21 mouse cellular contexts compared by ENCODE assay signal in the genomic region with DNA sequence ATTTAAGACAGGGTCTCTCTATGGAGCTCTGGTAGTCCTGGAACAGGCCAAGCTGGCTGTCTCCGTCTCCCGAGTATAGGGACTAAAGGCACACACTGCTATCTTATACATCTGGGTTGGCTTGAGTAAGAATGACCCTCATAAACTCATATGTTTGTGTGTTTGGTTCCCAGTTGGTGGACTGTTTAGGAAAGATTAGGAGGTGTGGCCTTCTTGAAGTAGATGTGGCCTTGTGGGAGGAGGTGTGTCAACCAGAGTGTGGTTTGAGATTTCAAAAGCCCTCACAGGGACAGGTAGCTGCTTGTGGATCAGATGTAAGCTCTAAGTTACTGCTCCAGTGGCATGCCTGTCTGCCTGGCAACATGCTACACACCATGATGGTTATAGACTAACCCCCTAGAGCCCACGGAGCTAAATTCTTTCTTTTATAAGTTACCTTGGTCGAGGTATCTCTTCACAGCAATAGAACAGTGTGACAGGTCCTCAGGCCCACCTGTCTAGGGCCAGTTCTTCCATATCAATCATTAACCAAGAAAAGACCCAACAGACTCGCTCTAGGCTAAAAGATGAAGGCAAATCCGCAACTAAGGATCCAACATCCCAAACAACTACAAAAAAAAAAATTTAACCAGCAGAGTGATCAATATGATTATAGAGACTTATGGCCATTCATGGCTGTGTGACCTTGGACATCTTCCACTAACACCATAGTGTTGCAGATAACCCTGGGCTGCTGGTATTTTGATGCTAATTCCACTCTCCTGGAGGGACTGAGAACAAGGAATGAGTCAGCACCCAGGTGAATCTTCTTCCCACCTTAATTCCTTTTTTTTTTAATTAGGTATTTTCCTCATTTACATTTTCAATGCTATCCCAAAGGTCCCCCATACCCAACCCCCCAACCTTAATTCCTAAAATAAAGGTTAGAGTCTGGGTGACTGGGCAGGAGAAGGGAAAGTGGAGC. TPM values are rescaled to one million over a fixed set of nuclear protein-coding genes. Genes with fewer than 3 reads are reported as not detected.
A peak's percentile ranks its signal among the peaks of the same experiment; 100 is the strongest.
DNase-seq lines count a peak whose midpoint lies in the region; ATAC-seq and TF ChIP-seq lines count a peak whose summit lies in the region.
"Had no signal": no experiment of that assay in that cellular context is flagged by ENCODE, and none has a peak within 500 bp of the region (broad histone marks: within the 10 kb centered on the region; RNA-seq: fewer than 3 reads in every experiment).

No protein-coding gene starts in this region.

- H3K9me3 ChIP-seq in E14TG2a.4 (ENCODE audit: low read length), result 0 out of 2 replicates have a peak, but pooled peaks cover 8% of the 10 kb centered on the region
- peaks cover 3% of the 10 kb centered on the region; the same call in 1 of the 2 replicates for H3K9me3 ChIP-seq in erythroblast, embryonic 14.5 days (ENCODE audit: control insufficient read depth, low read length)
- no peaks in the 10 kb centered on the region for H3K9me3 ChIP-seq in liver, embryonic 16.5 days (replicated peaks; ENCODE audit: control insufficient read depth, low read length)
- H3K9me3 ChIP-seq in midbrain, embryonic 16.5 days (replicated peaks; ENCODE audit: control insufficient read depth, low read length, poor library complexity, severe bottlenecking), result no peaks in the 10 kb centered on the region
- H3K9me3 ChIP-seq: limb, embryonic 12.5 days; midbrain, embryonic 12.5 days had no signal

- H3K27ac ChIP-seq in liver, embryonic 16.5 days (ENCODE audit: low read length), result peak overlapping the region; percentile 94
- H3K27ac ChIP-seq in midbrain, embryonic 16.5 days (ENCODE audit: low read length), result no peak overlapping the region
- H3K27ac ChIP-seq in layer of hippocampus, adult 2 months, result no peak overlapping the region
- H3K27ac ChIP-seq: hindbrain, postnatal 0 days; limb, embryonic 12.5 days; midbrain, embryonic 12.5 days had no signal

- no peaks in the 10 kb centered on the region for H3K27me3 ChIP-seq in E14TG2a.4 (ENCODE audit: insufficient read depth, low read length)
- H3K27me3 ChIP-seq in erythroblast, embryonic 14.5 days (ENCODE audit: control insufficient read depth), result no peaks in the 10 kb centered on the region
- H3K27me3 ChIP-seq in liver, embryonic 16.5 days (ENCODE audit: control insufficient read depth, insufficient read depth, low read depth, low read length), result no peaks in the 10 kb centered on the region
- no peaks in the 10 kb centered on the region for H3K27me3 ChIP-seq in midbrain, embryonic 16.5 days (ENCODE audit: control insufficient read depth, insufficient read depth, low read depth, low read length)
- H3K27me3 ChIP-seq: CH12.LX; limb, embryonic 12.5 days; midbrain, embryonic 12.5 days had no signal

- DNase-seq in ES-CJ7 (ENCODE audit: low read depth, low spot score), result peak; percentile 84
- DNase-seq in layer of hippocampus, adult 2 months (ENCODE audit: low spot score in 2 of 2), result no peak
- no peak for DNase-seq in adrenal gland, postnatal 10 days
- DNase-seq: B cell, adult 2 months; cerebellum, adult 11-12 months; cerebellum, postnatal 14 days; kidney, adult 9 months; kidney, postnatal 14 days; lung, adult 2 months; lung, postnatal 14 days; thymus, adult 18-20 months had no signal

- peak; percentile 74 for ATAC-seq in liver, embryonic 16.5 days (ENCODE audit: low read depth)
- no peak for ATAC-seq in midbrain, embryonic 16.5 days
- ATAC-seq: forebrain, embryonic 14.5 days; hindbrain, postnatal 0 days; intestine, embryonic 16.5 days had no signal

- WGBS in liver, embryonic 16.5 days (ENCODE audit: insufficient replicate concordance), result 64% methylated on average over 6 of the region's 6 CpGs
- WGBS in midbrain, embryonic 16.5 days, result 90% methylated on average over 6 of the region's 6 CpGs

- no peak for TF ChIP-seq CTCF in E14TG2a.4 (conservative IDR thresholded peaks at IDR 0.05; ENCODE audit: low read length)
- no peak for TF ChIP-seq CTCF in layer of hippocampus, adult 2 months (conservative IDR thresholded peaks at IDR 0.05)

- H3K4me3 ChIP-seq in E14TG2a.4 (replicated peaks; ENCODE audit: low read length), result peak overlapping the region; percentile 43
- H3K4me3 ChIP-seq in erythroblast, embryonic 14.5 days (replicated peaks), result peak overlapping the region; percentile 20
- H3K4me3 ChIP-seq in liver, embryonic 16.5 days (ENCODE audit: low read depth, low read length), result no peak overlapping the region
- no peak overlapping the region for H3K4me3 ChIP-seq in midbrain, embryonic 16.5 days (ENCODE audit: low read depth, low read length)
- H3K4me3 ChIP-seq in layer of hippocampus, adult 2 months, result no peak overlapping the region
- H3K4me3 ChIP-seq: limb, embryonic 12.5 days; midbrain, embryonic 12.5 days had no signal

- peaks cover 17% of the 10 kb centered on the region; the same call in 1 of the 2 replicates for H3K36me3 ChIP-seq in E14TG2a.4 (ENCODE audit: insufficient read depth, low read length)
- H3K36me3 ChIP-seq in erythroblast, embryonic 14.5 days (ENCODE audit: control insufficient read depth), result peaks cover 11% of the 10 kb centered on the region
- H3K36me3 ChIP-seq in liver, embryonic 16.5 days (ENCODE audit: control insufficient read depth, insufficient read depth), result no peaks in the 10 kb centered on the region
- no peaks in the 10 kb centered on the region for H3K36me3 ChIP-seq in midbrain, embryonic 16.5 days (ENCODE audit: control insufficient read depth, insufficient read depth, low read length)

- peak overlapping the region; percentile 31 for H3K4me2 ChIP-seq in liver, embryonic 16.5 days (ENCODE audit: low read depth, low read length)
- H3K4me2 ChIP-seq in midbrain, embryonic 16.5 days (ENCODE audit: low read length), result no peak overlapping the region
- H3K4me2 ChIP-seq: limb, embryonic 12.5 days; midbrain, embryonic 12.5 days had no signal

- peak overlapping the region; percentile 11 for H3K9ac ChIP-seq in liver, embryonic 16.5 days (ENCODE audit: low read depth, low read length)
- no peak overlapping the region for H3K9ac ChIP-seq in midbrain, embryonic 16.5 days (ENCODE audit: low read depth, low read length)
- H3K9ac ChIP-seq: limb, embryonic 12.5 days; midbrain, embryonic 12.5 days had no signal

- peaks cover 94% of the 10 kb centered on the region for H3K4me1 ChIP-seq in E14TG2a.4 (replicated peaks; ENCODE audit: low read depth, low read length)
- H3K4me1 ChIP-seq in erythroblast, embryonic 14.5 days (ENCODE audit: control insufficient read depth), result peaks cover 88% of the 10 kb centered on the region
- H3K4me1 ChIP-seq in liver, embryonic 16.5 days (ENCODE audit: control insufficient read depth, low read depth, low read length), result peaks cover 57% of the 10 kb centered on the region
- H3K4me1 ChIP-seq in midbrain, embryonic 16.5 days (ENCODE audit: control insufficient read depth, insufficient read depth, low read length), result no peaks in the 10 kb centered on the region
- H3K4me1 ChIP-seq: limb, embryonic 12.5 days; midbrain, embryonic 12.5 days had no signal

RNA-seq across cellular contexts. Expression of gene Zfp553, which starts 9.1 kb away (rescaled TPM):
- 0.26 and 0.33 TPM in 2 replicates for polyA plus RNA-seq in erythroblast, embryonic 14.5 days (2012)
- 5.7 and 5.9 TPM in 2 replicates for polyA plus RNA-seq in liver, embryonic 16.5 days (2015; fragmentation: Nextera tagmentation; extraction: Ambion mirVana)
- 48.7 and 54.9 TPM in 2 replicates for polyA plus RNA-seq in midbrain, embryonic 16.5 days (2015; fragmentation: Nextera tagmentation; extraction: Ambion mirVana)
- total RNA-seq in layer of hippocampus, adult 2 months (2021), result 10 to 100 TPM; 18.6 to 21.7 TPM
- total RNA-seq in adrenal gland, postnatal 10 days (2021), result 10 to 100 TPM in 1 of 2 experiments, 1 to 10 TPM in 1; 9.2 to 13.4 TPM

RNA-seq across cellular contexts. Expression of gene Sept1, which starts 9.1 kb away (rescaled TPM):
- polyA plus RNA-seq in erythroblast, embryonic 14.5 days (2012), result 26.0 and 36.2 TPM in 2 replicates
- polyA plus RNA-seq in liver, embryonic 16.5 days (2015; fragmentation: Nextera tagmentation; extraction: Ambion mirVana), result 10.1 and 11.1 TPM in 2 replicates
- 14.3 and 15.5 TPM in 2 replicates for polyA plus RNA-seq in midbrain, embryonic 16.5 days (2015; fragmentation: Nextera tagmentation; extraction: Ambion mirVana)
- total RNA-seq in layer of hippocampus, adult 2 months (2021), result 1 to 10 TPM; 5.0 to 6.3 TPM
- total RNA-seq in adrenal gland, postnatal 10 days (2021), result 10 to 100 TPM; 17.6 to 17.8 TPM

RNA-seq across cellular contexts. Expression of gene Mylpf, which starts 15.1 kb away (rescaled TPM):
- 2.0 and 3.5 TPM in 2 replicates for polyA plus RNA-seq in erythroblast, embryonic 14.5 days (2012)
- 61.0 and 92.3 TPM in 2 replicates for polyA plus RNA-seq in liver, embryonic 16.5 days (2015; fragmentation: Nextera tagmentation; extraction: Ambion mirVana)
- polyA plus RNA-seq in midbrain, embryonic 16.5 days (2015; fragmentation: Nextera tagmentation; extraction: Ambion mirVana), result 2.8 and 4.8 TPM in 2 replicates
- total RNA-seq in layer of hippocampus, adult 2 months (2021), result 1 to 10 TPM; 1.3 to 1.9 TPM
- 1,000 to 10,000 TPM in 1 of 2 experiments, 100 to 1,000 TPM in 1; 678 to 2,339 TPM for total RNA-seq in adrenal gland, postnatal 10 days (2021)
- total RNA-seq: hindbrain, postnatal 0 days had no signal

RNA-seq across cellular contexts. Expression of gene Tbc1d10b, which starts 15.5 kb away (rescaled TPM):
- 9.3 and 10.4 TPM in 2 replicates for polyA plus RNA-seq in erythroblast, embryonic 14.5 days (2012)
- 13.7 and 15.1 TPM in 2 replicates for polyA plus RNA-seq in liver, embryonic 16.5 days (2015; fragmentation: Nextera tagmentation; extraction: Ambion mirVana)
- polyA plus RNA-seq in midbrain, embryonic 16.5 days (2015; fragmentation: Nextera tagmentation; extraction: Ambion mirVana), result 30.7 and 31.2 TPM in 2 replicates
- 100 to 1,000 TPM; 102 to 120 TPM for total RNA-seq in layer of hippocampus, adult 2 months (2021)
- total RNA-seq in adrenal gland, postnatal 10 days (2021), result 10 to 100 TPM; 39.0 to 40.5 TPM

RNA-seq across cellular contexts. Expression of gene Zfp771, which starts 20.3 kb away (rescaled TPM):
- polyA plus RNA-seq in erythroblast, embryonic 14.5 days (2012), result 4.0 and 4.8 TPM in 2 replicates
- 11.0 and 13.8 TPM in 2 replicates for polyA plus RNA-seq in liver, embryonic 16.5 days (2015; fragmentation: Nextera tagmentation; extraction: Ambion mirVana)
- polyA plus RNA-seq in midbrain, embryonic 16.5 days (2015; fragmentation: Nextera tagmentation; extraction: Ambion mirVana), result 64.5 and 70.4 TPM in 2 replicates
- 10 to 100 TPM; 68.3 to 69.2 TPM for total RNA-seq in layer of hippocampus, adult 2 months (2021)
- 10 to 100 TPM; 23.5 to 31.7 TPM for total RNA-seq in adrenal gland, postnatal 10 days (2021)

Comparison
In these comparisons a context has a peak if more than half of its experiments do, and no peak if none do; other contexts are left out.
1. H3K4me3 ChIP-seq: peak in E14TG2a.4 (single experiment) and erythroblast, embryonic 14.5 days (single experiment); none in liver, embryonic 16.5 days (single experiment), midbrain, embryonic 16.5 days (single experiment) and layer of hippocampus, adult 2 months (single experiment).
2. RNA of gene Mylpf, which starts 15.1 kb away (polyA plus RNA-seq): 61.0 to 92.3 TPM in liver, embryonic 16.5 days; 2.8 to 4.8 TPM in midbrain, embryonic 16.5 days and 2.0 to 3.5 TPM in erythroblast, embryonic 14.5 days; every median in the first group is over 10 times any median in the second.